Mouse (Mus musculus) C2C12 (cell line): ENCODE measurements around the gene Ndufaf2.

Experiments used
- CTCF ChIP-seq: IDR thresholded peaks from one replicate; pipeline ENCODE4 v1.5.1; 2011; ENCODE audit not compliant: control insufficient read depth, insufficient read depth, insufficient read length
- MAX ChIP-seq: IDR thresholded peaks from one replicate; pipeline ENCODE4 v1.6.1; 2011; ENCODE audit warnings: mild to moderate bottlenecking, control low read depth

DNA sequence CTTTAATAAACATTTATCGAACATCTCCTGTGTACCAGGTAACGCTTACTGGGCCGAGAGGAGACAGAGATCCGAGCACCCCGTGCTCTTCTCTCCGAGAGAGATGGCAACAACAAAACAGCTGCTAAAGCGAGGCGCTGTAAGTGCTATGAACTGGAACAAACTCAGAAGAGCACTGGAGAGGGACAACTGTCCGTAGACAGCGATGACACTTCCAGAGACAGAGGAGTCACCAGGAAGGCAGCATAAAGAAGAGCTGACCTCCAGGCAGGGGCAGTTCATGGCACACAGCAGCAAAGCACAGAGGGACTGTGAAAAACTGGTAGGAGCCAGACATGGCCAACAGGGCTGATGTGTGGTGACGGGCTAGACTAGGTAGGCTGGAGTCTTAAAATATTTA, 34.3 kb downstream of the Ndufaf2 start:
- TF ChIP-seq MAX (no peak), CTCF (no peak)
